Mouse (Mus musculus) mesoderm, embryonic 11.5 days (tissue): ENCODE results near the gene Ltbp4.

Source experiments
- DNase-seq: peaks from one replicate; pipeline ENCODE4 v3.0.0-alpha.2; 2012; ENCODE audit warnings: low read depth, low spot score

The Ltbp4 gene

GRCm38 (mm10) chr7:27258205-27258899, 79.1 kb downstream of the Ltbp4 start, which contains the start of gene Numbl:
TSS of gene Numbl (plus strand) at chr7:27258433.
- peak; percentile 96 for DNase-seq

- DNase-seq: peak; percentile 44
Observed at GRCm38 (mm10) chr7:27257852-27258204, 79.7 kb downstream of the Ltbp4 start.

DNA sequence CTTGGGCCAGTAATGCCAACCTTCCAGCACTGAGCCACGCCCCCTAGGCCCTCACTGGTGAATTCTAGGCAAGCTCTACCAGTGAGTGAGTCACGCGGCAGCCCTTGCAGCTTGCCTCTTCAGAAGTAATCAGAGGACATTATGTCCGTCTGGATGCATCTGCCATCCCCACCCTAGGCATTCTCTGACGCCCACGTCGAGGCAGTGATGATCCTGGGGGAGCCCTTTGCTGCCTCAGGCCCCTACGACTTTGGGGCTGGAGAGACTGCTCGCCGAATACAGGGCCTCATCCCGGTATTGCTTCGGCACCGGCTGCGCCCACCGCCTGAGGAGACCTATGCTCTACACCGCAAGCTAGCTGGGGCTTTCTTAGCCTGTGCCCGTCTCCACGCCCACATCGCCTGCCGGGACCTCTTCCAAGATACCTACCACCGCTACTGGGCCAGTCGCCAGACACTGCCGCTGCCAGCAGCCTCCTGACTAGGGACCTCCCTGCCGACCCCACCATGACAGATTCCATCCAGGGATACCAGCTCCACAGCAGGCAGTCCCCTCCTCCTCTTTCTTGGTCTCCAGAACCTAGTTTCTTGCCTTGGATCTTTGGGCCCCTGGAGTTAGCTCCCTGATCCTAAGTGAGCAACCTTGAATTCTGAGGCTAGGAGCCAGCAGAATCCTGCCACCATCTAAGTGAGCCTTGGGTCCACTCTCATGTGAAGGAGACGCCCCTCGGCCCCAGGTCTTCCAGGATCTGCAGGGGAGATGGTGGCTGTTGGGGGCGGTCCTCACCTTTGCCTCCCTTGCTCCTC, 80.2 kb downstream of the Ltbp4 start:
- peak; percentile 37 for DNase-seq

DNA sequence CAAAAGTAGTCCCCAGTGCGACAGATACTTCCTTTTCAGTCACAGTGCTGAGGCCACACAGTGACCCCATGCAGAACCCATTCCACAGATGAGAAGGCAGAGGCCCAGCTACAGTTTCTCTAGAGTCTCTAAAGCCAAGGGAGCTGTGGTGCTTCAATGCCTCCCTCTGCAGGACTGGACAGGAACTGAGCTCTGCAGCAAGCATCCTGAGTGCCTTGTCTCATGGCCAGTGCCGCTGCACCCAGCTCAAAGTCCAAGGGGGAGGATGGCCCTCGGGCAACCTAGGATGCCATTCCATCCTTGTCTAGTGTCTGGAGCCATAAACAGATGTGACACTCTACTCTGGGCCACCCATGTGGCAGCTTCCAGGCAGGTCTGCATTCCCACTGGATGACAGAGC, 81.8 kb downstream of the Ltbp4 start:
- DNase-seq: peak; percentile 23
